Mouse (Mus musculus) heart, embryonic 10.5 days (tissue): ENCODE results near the gene Gm15517. TPM values are rescaled to one million over a fixed set of nuclear protein-coding genes. Genes with fewer than 3 reads are reported as not detected.
A peak's percentile ranks its signal among the peaks of the same experiment; 100 is the strongest.
"Not testable (repeated sequence)": the region's sequence is repeated elsewhere in the genome, so short reads cannot be mapped to it uniquely, and the experiment has no call there.

Experiments used
- DNase-seq: peaks from one replicate; pipeline ENCODE4 v3.0.0-alpha.2; 2017; ENCODE audit warnings: low spot score
- H3K27ac ChIP-seq: fragments of 300-500 bp; sonication (generic); 2 replicates; pipeline ENCODE4 v1.5.1; 2016; ENCODE audit warnings: mild to moderate bottlenecking
- H3K27me3 ChIP-seq: fragments of 300-500 bp; sonication (generic); 2 replicates; pipeline ENCODE4 v1.6.1; 2016; ENCODE audit warnings: mild to moderate bottlenecking; ENCODE audit not compliant: poor library complexity, insufficient read depth, severe bottlenecking
- H3K36me3 ChIP-seq: fragments of 300-500 bp; sonication (generic); 2 replicates; pipeline ENCODE4 v1.6.1; 2016; ENCODE audit warnings: mild to moderate bottlenecking, moderate library complexity
- H3K4me1 ChIP-seq: fragments of 300-500 bp; sonication (generic); 2 replicates; pipeline ENCODE4 v1.6.1; 2016; ENCODE audit warnings: mild to moderate bottlenecking
- H3K4me3 ChIP-seq: fragments of 300-500 bp; sonication (generic); 2 replicates; pipeline ENCODE4 v1.5.1; 2016; ENCODE audit warnings: mild to moderate bottlenecking, moderate library complexity
- H3K9me3 ChIP-seq: fragments of 300-500 bp; sonication (generic); 2 replicates; pipeline ENCODE4 v1.6.1; 2016; ENCODE audit warnings: mild to moderate bottlenecking, moderate library complexity
- WGBS: fragments of 180-500 bp; shearing (Covaris S2); methylation state at CpG from one replicate; pipeline ENCODE4 v1.1.7; 2016; 5-methylcytosine and 5-hydroxymethylcytosine counted together
- polyA plus RNA-seq: library from polyadenylated mRNA; unstranded; fragments of >200 nt; fragmentation: Nextera tagmentation; extraction: Ambion mirVana; gene quantifications from 2 replicates; pipeline ENCODE4 v1.2.1, GENCODE M21; 2016

The Gm15517 gene
- polyA plus RNA-seq, result not detected in 2 replicates

DNA sequence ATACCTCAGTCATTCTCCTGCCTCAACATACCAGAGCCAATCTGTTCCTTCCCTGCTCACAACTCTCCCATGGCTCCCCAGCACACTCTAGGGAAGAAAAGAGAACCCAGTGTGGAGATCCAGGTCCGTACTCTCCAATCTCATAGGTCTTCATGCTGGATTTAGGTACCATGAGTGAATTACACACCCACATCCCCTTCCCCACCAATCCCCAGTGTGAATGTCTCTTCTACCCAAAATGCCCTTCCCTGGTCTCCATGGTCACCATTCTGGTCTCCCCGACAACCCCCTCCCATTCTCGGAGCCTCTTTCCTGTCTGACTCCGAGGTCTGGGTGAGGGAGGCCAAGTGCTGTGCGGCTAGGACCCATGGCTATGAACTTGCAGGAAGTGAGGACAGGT lies at the start of gene Gm15517:
Gene Gm15517 (plus strand): TSS at position 301 of the 400 bp plus-strand sequence.
- no peaks in the 10 kb centered on the region for H3K9me3 ChIP-seq
- 50% methylated on average over 5 of the region's 5 CpGs for WGBS
- peaks cover 48% of the 10 kb centered on the region for H3K27me3 ChIP-seq
- H3K27ac ChIP-seq, result no peak within 1 kb of the TSS
- DNase-seq, result no peak
- no peak within 1 kb of the TSS for H3K4me3 ChIP-seq
- peaks cover 6% of the 10 kb centered on the region; the same call in 1 of the 2 replicates for H3K4me1 ChIP-seq
- no peaks in the 10 kb centered on the region for H3K36me3 ChIP-seq

DNA sequence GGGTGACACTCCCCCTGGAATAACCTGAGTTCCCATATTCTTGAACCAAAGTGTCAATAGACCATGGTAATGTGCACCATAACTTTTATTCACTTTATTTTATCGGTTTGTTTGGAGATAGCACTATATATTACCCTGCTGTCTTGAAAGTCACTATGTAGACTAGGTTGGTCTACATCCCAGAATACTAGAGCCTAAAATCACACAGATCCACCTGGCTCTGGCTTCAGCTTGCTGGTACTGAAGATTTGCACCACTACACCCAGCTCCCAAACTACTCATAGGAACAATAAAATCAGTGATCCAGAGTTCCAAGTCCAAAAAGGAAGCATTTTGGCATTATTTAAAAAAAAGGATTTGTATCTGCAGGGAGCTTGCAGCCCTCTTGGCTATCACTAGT lies 45.6 kb upstream of the Gm15517 start, which contains the start of gene Klk1b5:
Gene Klk1b5 (plus strand): TSS at position 301 of the 400 bp plus-strand sequence.
- Histone ChIP-seq H3K9me3 (no peaks in the 10 kb centered on the region), H3K27me3 (0 out of 2 replicates have a peak, but pooled peaks cover 13% of the 10 kb centered on the region), H3K27ac (no peak within 1 kb of the TSS), H3K36me3 (no peaks in the 10 kb centered on the region), H3K4me1 (no peaks in the 10 kb centered on the region), H3K4me3 (no peak within 1 kb of the TSS)
- DNase-seq, result no peak
- 86% methylated on average over 1 of the region's 1 CpGs for WGBS

DNA sequence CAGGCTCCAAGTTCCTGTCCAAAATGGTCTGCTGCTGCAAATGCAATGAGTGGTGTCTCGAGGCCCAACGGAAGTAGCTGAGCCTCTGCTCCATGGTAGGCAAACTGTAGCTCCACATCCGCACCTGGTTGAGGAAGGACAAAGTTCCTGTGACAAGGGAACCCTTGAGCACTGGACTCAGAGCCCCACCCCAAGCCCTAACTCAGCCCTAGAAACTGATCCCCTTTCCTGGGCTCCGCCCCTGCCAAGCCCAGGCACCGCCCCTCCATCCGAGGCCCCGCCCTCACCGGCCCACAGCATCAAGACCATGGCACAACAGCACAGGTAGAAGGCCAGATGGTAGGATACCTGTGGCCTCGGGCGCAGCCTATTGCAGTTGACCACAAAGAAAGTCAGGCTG lies 39.6 kb upstream of the Gm15517 start:
- DNase-seq, H3K4me1 ChIP-seq, H3K27ac ChIP-seq, H3K4me3 ChIP-seq, H3K9me3 ChIP-seq, H3K36me3 ChIP-seq: not testable (repeated sequence)
- H3K27me3 ChIP-seq, result 0 out of 2 replicates have a peak, but pooled peaks cover 11% of the 10 kb centered on the region
- 46% methylated on average over 8 of the region's 10 CpGs for WGBS

DNA sequence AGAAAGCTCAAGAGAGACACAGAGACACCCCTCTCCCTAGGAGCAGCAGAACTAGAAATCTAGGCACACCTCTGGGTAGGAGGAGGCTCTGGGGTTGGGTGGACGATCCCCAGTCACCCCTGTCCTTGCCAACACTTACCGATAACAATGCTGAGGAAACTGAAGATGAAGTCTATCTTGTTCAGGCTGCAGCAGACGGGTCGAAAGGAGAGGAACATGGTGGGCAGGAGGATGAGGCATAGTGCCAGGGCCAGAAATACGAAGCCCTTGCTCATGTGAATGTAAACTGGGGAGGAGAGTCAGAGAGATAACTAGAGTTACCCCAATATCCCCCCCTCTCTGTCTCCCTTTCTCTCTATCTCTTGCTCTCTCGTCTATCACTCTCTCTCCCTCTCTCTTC lies 38.9 kb upstream of the Gm15517 start:
- not testable (repeated sequence) for H3K4me3 ChIP-seq, H3K27ac ChIP-seq
- WGBS, result 66% methylated on average over 6 of the region's 6 CpGs

DNA sequence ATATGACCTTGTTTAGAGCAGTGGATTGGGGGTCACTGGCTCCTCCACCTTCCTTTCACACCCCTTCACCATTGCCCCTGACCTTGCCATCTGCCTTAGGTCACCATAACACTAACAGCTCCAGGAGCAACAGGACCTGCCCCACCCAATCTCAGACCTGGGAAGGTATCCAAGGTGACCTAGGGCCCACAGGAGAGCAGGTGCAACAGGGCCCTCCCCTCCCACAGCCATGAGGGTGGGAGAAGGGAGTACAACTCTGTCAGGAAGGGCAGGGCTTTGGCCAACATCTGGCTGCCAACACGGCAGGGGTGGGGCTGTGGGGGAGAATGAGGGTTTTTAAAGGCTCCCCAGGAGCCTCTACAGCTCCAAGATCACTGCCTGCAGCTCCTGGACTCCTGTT lies 36.2 kb upstream of the Gm15517 start, which contains the start of gene Klk1:
Gene Klk1 (plus strand): TSS at position 285 of the 400 bp plus-strand sequence.
- WGBS, result 31% methylated on average over 1 of the region's 1 CpGs
- Histone ChIP-seq H3K9me3 (no peaks in the 10 kb centered on the region), H3K4me1 (peaks cover 3% of the 10 kb centered on the region; the same call in 1 of the 2 replicates), H3K4me3 (no peak within 1 kb of the TSS), H3K36me3 (no peaks in the 10 kb centered on the region), H3K27ac (no peak within 1 kb of the TSS), H3K27me3 (no peaks in the 10 kb centered on the region)
- no peak for DNase-seq

More for the DNA sequence above, 38.9 kb upstream of the Gm15517 start:
- not testable (repeated sequence) for H3K4me1 ChIP-seq, DNase-seq, H3K9me3 ChIP-seq, H3K27me3 ChIP-seq, H3K36me3 ChIP-seq

DNA sequence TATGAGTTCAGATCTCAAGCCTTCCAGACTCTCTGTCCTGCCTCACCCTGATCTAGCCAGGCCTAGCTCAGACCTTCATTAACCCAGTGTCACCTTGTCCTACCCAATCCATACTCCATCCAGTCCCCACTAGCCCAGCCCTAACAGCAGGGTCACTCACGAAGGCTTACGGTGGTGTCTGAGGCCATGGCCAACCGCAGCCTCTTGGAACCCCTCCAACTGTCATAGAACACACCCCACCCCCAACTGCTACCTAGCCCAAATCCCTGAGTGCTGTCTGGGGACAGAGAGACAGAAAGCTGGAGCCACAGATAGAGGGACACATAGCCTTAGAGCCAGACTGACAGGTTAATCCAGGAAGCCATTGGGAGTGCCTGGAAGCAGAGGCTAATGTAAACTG lies 25.3 kb upstream of the Gm15517 start, which contains the start of gene Gm36864:
Gene Gm36864 (plus strand): TSS at position 269 of the 400 bp plus-strand sequence.
- Histone ChIP-seq H3K9me3 (no peaks in the 10 kb centered on the region), H3K4me3 (no peak within 1 kb of the TSS), H3K27me3 (no peaks in the 10 kb centered on the region), H3K4me1 (no peaks in the 10 kb centered on the region), H3K36me3 (no peaks in the 10 kb centered on the region), H3K27ac (no peak within 1 kb of the TSS)
- no peak for DNase-seq
- 77% methylated on average over 3 of the region's 3 CpGs for WGBS

DNA sequence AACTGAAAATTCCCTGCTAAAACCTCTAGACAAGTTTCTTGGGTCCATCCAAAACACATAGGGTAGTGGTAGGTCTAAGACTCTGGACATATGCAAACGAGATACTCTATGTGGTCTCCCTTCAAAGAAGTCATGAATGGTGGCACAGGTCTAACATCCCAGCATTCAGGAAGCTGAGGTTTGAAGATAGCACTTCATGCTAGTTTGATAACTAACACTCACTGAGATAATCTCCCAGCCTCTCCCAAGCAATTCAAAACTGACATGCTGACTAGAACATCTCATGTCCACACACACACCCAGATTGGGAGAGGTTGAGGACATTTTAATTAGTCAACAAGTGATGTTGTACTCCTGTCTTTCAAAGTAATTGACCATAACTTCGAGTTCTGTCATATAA lies 21.3 kb upstream of the Gm15517 start:
- no peak overlapping the region for H3K4me3 ChIP-seq
- WGBS, result 63% methylated on average over 2 of the region's 2 CpGs
- H3K9me3 ChIP-seq, result no peaks in the 10 kb centered on the region
- H3K36me3 ChIP-seq, result no peaks in the 10 kb centered on the region
- H3K27ac ChIP-seq, result no peak overlapping the region
- no peaks in the 10 kb centered on the region for H3K4me1 ChIP-seq
- H3K27me3 ChIP-seq, result no peaks in the 10 kb centered on the region
- no peak for DNase-seq

DNA sequence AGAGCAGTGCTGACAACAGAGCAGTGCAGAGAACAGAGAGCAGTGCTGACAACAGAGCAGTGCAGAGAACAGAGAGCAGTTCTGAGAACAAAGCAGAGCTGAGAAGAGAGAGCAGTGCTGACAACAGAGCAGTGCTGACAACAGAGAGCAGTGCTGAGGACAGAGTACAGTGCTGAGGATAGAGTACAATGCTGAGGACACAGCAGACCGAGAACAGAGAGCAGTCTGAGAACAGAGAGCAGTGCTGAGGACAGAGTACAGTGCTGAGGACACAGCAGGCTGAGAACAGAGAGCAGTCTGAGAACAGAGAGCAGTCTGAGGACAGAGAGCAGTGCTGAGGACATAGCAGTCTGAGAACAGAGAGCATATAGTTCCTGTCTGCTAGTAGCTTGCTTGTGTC lies 20.5 kb upstream of the Gm15517 start:
- no peaks in the 10 kb centered on the region for H3K9me3 ChIP-seq
- no peaks in the 10 kb centered on the region for H3K36me3 ChIP-seq
- DNase-seq, result no peak
- WGBS, result 33% methylated on average over 1 of the region's 1 CpGs
- no peak overlapping the region for H3K4me3 ChIP-seq
- no peaks in the 10 kb centered on the region for H3K27me3 ChIP-seq
- peaks cover 7% of the 10 kb centered on the region for H3K4me1 ChIP-seq
- H3K27ac ChIP-seq, result no peak overlapping the region

DNA sequence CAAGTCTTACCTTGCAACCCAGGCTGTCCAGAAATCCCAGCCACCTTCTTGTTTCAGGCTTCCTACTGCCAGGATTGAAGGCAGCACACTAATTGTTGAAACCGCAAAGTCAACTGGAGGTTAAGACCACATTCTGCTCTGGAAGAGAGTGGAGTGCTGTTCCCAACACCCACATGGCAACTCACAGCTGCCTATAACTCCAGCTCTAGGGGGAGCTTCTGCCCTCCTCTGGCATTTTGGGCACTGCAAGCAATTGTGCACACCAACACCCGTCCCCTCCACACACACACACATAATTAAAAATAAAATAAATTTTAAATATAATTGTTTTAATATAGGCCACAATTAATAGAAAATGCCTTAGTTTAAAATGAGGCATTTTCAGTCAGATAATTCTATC lies 20.1 kb upstream of the Gm15517 start:
- Histone ChIP-seq H3K4me1 (peaks cover 7% of the 10 kb centered on the region), H3K27me3 (no peaks in the 10 kb centered on the region), H3K27ac (no peak overlapping the region), H3K36me3 (no peaks in the 10 kb centered on the region), H3K4me3 (no peak overlapping the region), H3K9me3 (no peaks in the 10 kb centered on the region)
- 62% methylated on average over 2 of the region's 2 CpGs for WGBS
- no peak for DNase-seq

DNA sequence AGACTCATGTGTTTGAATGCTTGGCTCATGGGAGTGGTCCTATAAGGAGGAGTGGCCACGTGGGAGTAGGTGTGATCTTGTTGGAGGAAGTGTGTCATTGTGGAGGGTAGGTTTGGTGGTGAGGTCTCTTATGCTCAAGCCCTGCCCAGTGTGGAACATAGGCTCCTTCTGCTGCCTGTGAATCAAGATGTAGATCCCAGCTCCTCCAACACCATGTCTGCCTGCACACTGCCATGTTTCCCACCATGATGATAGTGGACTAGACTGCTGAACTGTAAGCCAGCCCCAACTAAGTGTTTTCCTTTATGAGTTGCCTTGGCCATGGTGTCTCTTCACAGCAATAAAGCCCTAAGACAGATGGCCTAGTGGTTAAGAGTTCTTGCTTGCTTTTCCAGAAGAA lies 17.2 kb upstream of the Gm15517 start:
- H3K27ac ChIP-seq, result no peak overlapping the region
- H3K4me3 ChIP-seq, result no peak overlapping the region
- H3K4me1 ChIP-seq, result peaks cover 11% of the 10 kb centered on the region
- WGBS, result 63% methylated on average over 1 of the region's 1 CpGs
- no peak for DNase-seq
- H3K27me3 ChIP-seq, result no peaks in the 10 kb centered on the region
- peaks cover 12% of the 10 kb centered on the region for H3K36me3 ChIP-seq
- H3K9me3 ChIP-seq, result no peaks in the 10 kb centered on the region

DNA sequence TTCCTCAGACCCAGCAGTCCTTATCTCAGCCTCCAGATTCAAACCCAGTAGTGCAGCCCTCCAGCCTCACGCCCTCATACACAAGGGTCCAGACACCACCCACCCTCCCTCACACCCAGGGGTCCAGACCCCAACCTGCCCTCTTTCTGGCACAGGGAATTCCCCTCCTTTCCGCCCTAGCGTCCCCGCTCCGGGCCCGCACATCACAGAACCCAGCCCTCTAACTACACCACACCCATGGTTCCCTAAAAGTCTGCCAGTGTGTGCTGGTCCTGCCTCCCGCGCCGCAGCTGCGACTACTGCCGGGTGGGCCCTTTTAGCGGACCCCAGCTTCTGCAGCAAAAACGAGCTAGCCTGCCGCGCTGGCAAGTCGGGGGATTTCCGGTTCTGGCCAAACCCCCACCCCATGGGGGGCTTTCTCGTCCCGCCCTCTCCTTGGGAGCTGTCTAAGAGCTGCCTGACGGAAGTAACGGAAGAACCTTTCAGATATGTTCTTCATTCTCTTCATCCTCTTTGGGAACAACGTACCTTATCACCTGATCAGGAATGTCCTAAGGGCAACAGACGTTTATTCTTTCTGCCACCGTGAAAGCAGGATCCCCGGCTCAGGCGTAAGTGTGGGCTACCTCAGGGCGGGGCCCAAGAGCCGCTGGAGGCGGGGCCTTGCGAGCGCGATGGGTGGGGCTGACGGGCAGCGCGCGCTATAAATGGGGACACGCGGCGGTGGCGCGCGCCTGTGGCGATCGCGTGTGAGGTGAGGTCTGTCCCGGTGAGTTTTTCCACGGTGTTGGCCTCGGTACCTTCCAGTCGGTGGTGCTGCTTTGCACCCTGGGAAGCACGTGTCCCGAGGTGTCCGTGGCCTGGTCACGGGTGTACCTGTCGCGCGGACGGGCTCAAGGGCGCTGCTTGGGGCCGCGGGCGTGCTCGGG lies 14.9 kb upstream of the Gm15517 start, which contains the start of the genes 1700028J19Rik and 2410002F23Rik:
Gene 1700028J19Rik (minus strand): TSS at position 641 of the 929 bp plus-strand sequence.
Gene 2410002F23Rik (plus strand): TSS at position 668 of the 929 bp plus-strand sequence.
- WGBS, result under 1% methylated on average over 62 of the region's 62 CpGs
- peaks cover 34% of the 10 kb centered on the region for H3K36me3 ChIP-seq
- H3K4me3 ChIP-seq, result peak within 1 kb of the TSS; percentile 97
- H3K9me3 ChIP-seq, result no peaks in the 10 kb centered on the region
- peaks cover 11% of the 10 kb centered on the region for H3K4me1 ChIP-seq
- DNase-seq, result peak; percentile 96
- H3K27me3 ChIP-seq, result no peaks in the 10 kb centered on the region
- peak within 1 kb of the TSS; percentile 97 for H3K27ac ChIP-seq

DNA sequence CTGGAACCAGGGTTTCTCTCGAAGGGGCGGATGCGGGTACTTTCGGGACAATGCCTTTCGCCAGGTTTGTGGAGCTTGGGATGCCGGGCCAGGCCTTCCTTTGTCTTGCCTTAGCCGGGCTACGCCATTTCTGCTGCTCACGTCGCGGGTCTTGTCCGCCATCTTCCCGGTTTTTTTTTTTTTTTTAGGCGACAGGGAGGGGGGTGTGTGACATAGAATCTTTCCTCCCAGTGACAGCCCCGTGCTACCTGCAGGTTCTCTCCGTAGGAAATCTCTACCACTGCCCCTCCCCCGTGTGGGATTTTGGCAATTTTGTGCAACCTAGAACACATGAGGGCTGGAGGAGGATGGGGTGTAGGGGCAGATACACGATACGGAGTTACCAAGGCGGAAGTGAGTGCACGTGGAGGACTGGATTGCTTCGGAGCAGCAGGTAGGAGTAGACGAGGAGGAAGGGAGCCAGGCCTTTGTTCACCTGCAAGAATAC lies 14.2 kb upstream of the Gm15517 start:
- H3K9me3 ChIP-seq, result no peaks in the 10 kb centered on the region
- peaks cover 11% of the 10 kb centered on the region for H3K4me1 ChIP-seq
- 0% methylated on average over 23 of the region's 23 CpGs for WGBS
- H3K36me3 ChIP-seq, result peaks cover 38% of the 10 kb centered on the region
- DNase-seq, result peak; percentile 82
- H3K27ac ChIP-seq, result peak overlapping the region; percentile 97
- peak overlapping the region; percentile 97 for H3K4me3 ChIP-seq
- H3K27me3 ChIP-seq, result no peaks in the 10 kb centered on the region

DNA sequence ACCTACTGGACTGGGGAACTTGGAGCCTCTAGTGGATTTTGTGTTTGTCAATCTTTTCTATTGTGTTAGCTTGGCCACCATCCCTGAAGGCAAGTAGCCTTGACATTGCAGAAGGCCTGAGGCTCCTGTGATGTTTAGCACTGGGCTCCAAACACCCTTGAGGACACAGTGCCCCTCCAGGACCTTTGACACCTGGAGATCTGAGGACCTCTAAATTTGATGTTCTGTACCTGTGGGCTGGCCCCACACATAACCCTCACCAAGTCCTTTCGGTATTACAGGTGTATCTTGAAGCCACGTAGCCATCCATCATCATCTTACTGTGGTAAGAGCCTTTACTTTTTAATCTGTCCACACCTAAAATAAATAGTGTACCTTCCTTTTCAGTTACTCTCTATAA lies 13.3 kb upstream of the Gm15517 start:
- DNase-seq, result no peak
- WGBS, result 89% methylated on average over 2 of the region's 2 CpGs
- Histone ChIP-seq H3K9me3 (no peaks in the 10 kb centered on the region), H3K4me3 (peak overlapping the region; percentile 97), H3K27ac (no peak overlapping the region), H3K4me1 (peaks cover 20% of the 10 kb centered on the region), H3K27me3 (no peaks in the 10 kb centered on the region), H3K36me3 (peaks cover 48% of the 10 kb centered on the region)
